Mouse (Mus musculus) spleen, adult 12 weeks (tissue): ENCODE results near the gene Actr3.

ENCODE experiments used
- DNase-seq: peaks from one replicate; pipeline ENCODE4 v3.0.0; 2022; ENCODE audit warnings: low spot score

The Actr3 gene

DNA sequence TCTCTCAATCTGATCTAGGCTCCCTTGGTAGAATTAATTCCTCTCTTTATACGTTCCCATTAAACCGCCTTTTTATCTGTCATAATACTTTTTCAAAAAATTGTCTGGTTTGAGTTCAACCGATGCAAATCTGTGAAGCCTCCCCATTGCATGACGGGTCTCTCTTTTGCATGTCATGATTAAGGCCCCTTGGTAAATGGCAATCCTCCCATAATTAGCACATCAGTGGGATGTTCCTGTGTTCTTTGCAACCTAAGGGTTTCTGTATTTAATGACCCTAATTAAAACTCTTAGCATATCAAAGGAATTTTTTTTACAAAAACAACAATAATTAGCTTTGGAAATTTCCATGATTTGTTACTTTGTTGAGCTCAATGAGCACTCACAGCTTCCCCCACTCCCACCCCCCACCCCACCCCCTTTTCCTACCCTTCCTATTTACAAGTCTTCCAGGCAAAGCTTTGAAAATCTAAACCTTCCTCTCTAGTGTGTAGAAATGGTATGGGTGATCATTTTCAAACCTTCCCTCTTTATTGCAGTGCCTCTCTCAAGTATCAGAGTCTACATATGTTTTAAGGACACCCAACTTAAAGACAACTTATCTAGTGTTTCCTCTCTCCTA lies 84.0 kb downstream of the Actr3 start:
- no peak for DNase-seq

DNA sequence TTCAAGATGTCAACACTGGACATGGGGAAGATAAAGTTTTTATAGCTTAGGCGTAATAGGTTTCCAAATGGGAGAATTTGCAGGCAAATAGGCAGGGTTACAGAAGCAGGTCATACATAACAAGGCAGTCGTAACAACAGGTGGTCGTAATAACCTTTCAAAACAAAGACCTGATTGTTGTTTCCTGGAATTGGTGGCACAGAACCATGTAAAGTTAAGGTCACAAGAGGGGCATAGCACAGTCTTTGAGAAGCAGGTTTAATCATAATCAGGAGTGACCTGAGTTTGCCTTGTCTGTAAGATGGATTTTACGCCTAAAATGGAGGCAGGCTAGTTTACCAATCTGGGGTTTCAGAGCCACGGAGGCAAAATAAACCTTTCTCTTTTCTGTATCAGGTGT lies 84.7 kb downstream of the Actr3 start:
- DNase-seq, result no peak

DNA sequence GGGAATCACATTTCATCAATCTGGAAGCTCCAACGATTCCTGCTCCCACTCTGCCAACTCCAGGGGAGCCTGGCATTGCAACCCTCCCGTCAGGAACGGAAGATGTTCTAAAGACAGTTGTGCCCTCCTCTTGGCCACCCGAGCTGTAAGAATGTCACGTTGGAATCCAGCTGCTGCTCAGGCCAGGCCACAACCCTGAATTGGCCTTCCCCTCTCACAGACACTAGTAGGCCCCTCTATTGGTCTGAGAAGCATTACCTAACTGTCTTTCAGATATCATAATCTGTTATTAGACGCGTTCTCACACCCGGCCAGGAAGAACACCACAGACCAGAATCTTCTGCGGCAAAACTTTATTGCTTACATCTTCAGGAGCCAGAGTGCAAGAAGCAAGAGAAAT lies 89.7 kb downstream of the Actr3 start:
- no peak for DNase-seq

DNA sequence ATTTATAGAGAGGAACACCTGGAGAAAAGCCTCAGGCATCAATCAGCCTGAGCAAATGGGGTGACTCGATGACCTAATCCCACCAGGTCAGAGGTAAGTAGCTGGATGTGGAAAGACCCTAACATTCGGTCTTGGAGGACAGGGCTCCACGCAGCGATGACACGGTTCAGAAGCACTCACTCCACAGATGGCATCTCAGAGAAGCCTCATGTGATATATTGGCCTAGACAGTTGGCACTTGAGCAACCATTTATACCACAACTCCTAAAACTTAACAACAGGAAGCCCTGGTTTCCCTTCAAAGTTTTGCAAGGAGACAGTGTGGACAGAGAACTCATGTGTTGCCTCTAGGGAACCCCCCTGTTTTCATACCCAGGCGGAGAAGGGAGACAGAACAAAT lies 90.1 kb downstream of the Actr3 start:
- DNase-seq, result no peak

GRCm38 (mm10) chr1:125343105-125343504 lies 92.4 kb downstream of the Actr3 start:
- no peak for DNase-seq
